Comparison of ENCODE assay signal across 8 mouse cellular contexts in genomic region chr2:37704141-37704760, GRCm38 (mm10). TPM values are rescaled to one million over a fixed set of nuclear protein-coding genes. Genes with fewer than 3 reads are reported as not detected.
DNase-seq lines count a peak whose midpoint lies in the region; ATAC-seq and TF ChIP-seq lines count a peak whose summit lies in the region.

No protein-coding gene starts in this region.

- H3K9me3 ChIP-seq in limb, embryonic 15.5 days, result no peaks in the 10 kb centered on the region
- H3K9me3 ChIP-seq in stomach, postnatal 0 days (ENCODE audit: control insufficient read depth, low read length), result no peaks in the 10 kb centered on the region

- no peaks in the 10 kb centered on the region for H3K27me3 ChIP-seq in liver, adult 2 months (ENCODE audit: control insufficient read depth, insufficient read depth, low read length)
- H3K27me3 ChIP-seq in limb, embryonic 15.5 days, result no peaks in the 10 kb centered on the region
- H3K27me3 ChIP-seq in stomach, postnatal 0 days (ENCODE audit: control insufficient read depth, insufficient read depth, low read length), result no peaks in the 10 kb centered on the region

- peak overlapping the region; percentile 70; the same call in 1 of the 2 replicates for H3K9ac ChIP-seq in liver, adult 2 months (ENCODE audit: low read depth, low read length)
- H3K9ac ChIP-seq in limb, embryonic 15.5 days, result peak overlapping the region; percentile 89; the same call in 1 of the 2 replicates
- peak overlapping the region; percentile 86; the same call in 1 of the 2 replicates for H3K9ac ChIP-seq in stomach, postnatal 0 days (ENCODE audit: low read length)

- TF ChIP-seq EP300 in stomach, postnatal 0 days (optimal IDR thresholded peaks at IDR 0.05), result no peak

- no peak for TF ChIP-seq POLR2A in liver, adult 2 months (IDR thresholded peaks at IDR 0.05; ENCODE audit: extremely low read depth, insufficient read depth, low read length)

- intact Hi-C loops in heart, postnatal 10 days (cut with DNase I), result no loop called here

- H3K79me2 ChIP-seq in liver, adult 2 months (ENCODE audit: control insufficient read depth, insufficient read depth, low read length), result peaks cover 16% of the 10 kb centered on the region; the same call in 1 of the 2 replicates

- peaks cover 15% of the 10 kb centered on the region; the same call in 1 of the 2 replicates for H3K4me1 ChIP-seq in liver, adult 2 months (ENCODE audit: control insufficient read depth, insufficient read depth, low read length)
- peaks cover 14% of the 10 kb centered on the region for H3K4me1 ChIP-seq in limb, embryonic 15.5 days
- no peaks in the 10 kb centered on the region for H3K4me1 ChIP-seq in stomach, postnatal 0 days (replicated peaks; ENCODE audit: control insufficient read depth, insufficient read depth)

- no peak for TF ChIP-seq CTCF in liver, adult 2 months (IDR thresholded peaks at IDR 0.05; ENCODE audit: low read depth, low read length)
- no peak for TF ChIP-seq CTCF in stomach, postnatal 0 days (IDR thresholded peaks at IDR 0.05; ENCODE audit: low read depth)

- no peak overlapping the region; the same call in 1 of the 2 replicates for H3K4me3 ChIP-seq in liver, adult 2 months (ENCODE audit: insufficient read depth, low read depth, low read length)
- peak overlapping the region; percentile 94 for H3K4me3 ChIP-seq in limb, embryonic 15.5 days
- H3K4me3 ChIP-seq in stomach, postnatal 0 days (ENCODE audit: low read depth, low read length), result peak overlapping the region; percentile 93

- peak overlapping the region; percentile 79 for H3K27ac ChIP-seq in liver, adult 2 months (replicated peaks; ENCODE audit: insufficient read depth, low read depth, low read length)
- H3K27ac ChIP-seq in limb, embryonic 15.5 days, result no peak overlapping the region
- H3K27ac ChIP-seq in stomach, postnatal 0 days (replicated peaks), result peak overlapping the region; percentile 88

- no peak for ATAC-seq in limb, embryonic 15.5 days (ENCODE audit: insufficient number of reproducible peaks, low FRiP score, low TSS enrichment, low read depth)
- no peak for ATAC-seq in stomach, postnatal 0 days (ENCODE audit: low FRiP score, low TSS enrichment)

- peak; percentile 67 for DNase-seq in liver, adult 2 months (ENCODE audit: extremely low read depth, low read depth, low spot score)
- no peak for DNase-seq in liver
- peak; percentile 46 for DNase-seq in cerebellum, adult 8-10 months
- DNase-seq in heart, postnatal 10 days, result peak; percentile 14 to 16
- no peak for DNase-seq in stomach, postnatal 0 days (ENCODE audit: low spot score)
- DNase-seq in thymus, postnatal 0 days (ENCODE audit: low spot score), result no peak
- DNase-seq in adrenal gland, postnatal 4 days (ENCODE audit: low spot score in 2 of 2), result no peak

- peak overlapping the region; percentile 88 for H3K4me2 ChIP-seq in limb, embryonic 15.5 days
- peak overlapping the region; percentile 96 for H3K4me2 ChIP-seq in stomach, postnatal 0 days (replicated peaks; ENCODE audit: low read depth)

- WGBS in liver, adult 2 months, result 18% methylated on average over 4 of the region's 4 CpGs
- WGBS in limb, embryonic 15.5 days, result 9% methylated on average over 4 of the region's 4 CpGs
- WGBS in stomach, postnatal 0 days, result 16% methylated on average over 4 of the region's 4 CpGs

- H3K36me3 ChIP-seq in liver, adult 2 months (ENCODE audit: control insufficient read depth, insufficient read depth, low read length), result no peaks in the 10 kb centered on the region
- no peaks in the 10 kb centered on the region for H3K36me3 ChIP-seq in limb, embryonic 15.5 days
- no peaks in the 10 kb centered on the region for H3K36me3 ChIP-seq in stomach, postnatal 0 days (ENCODE audit: control insufficient read depth, insufficient read depth, low read length)

RNA-seq across cellular contexts. Expression of gene Strbp, which starts 0.6 kb away (rescaled TPM):
- 18.6 TPM in 2 replicates for total RNA-seq in liver, adult 2 months (2014; rRNA removed)
- 2.6 and 3.9 TPM in 2 replicates for polyA plus RNA-seq in liver, adult 2 months (2012; rRNA removed)
- total RNA-seq in heart, postnatal 10 days (2021), result 10 to 100 TPM; 22.7 to 23.7 TPM
- 26.2 and 30.8 TPM in 2 replicates for polyA plus RNA-seq in limb, embryonic 15.5 days (2015; fragmentation: Nextera tagmentation; extraction: Ambion mirVana)
- polyA plus RNA-seq in stomach, postnatal 0 days (2015; fragmentation: Nextera tagmentation; extraction: Ambion mirVana), result 27.5 and 29.2 TPM in 2 replicates
- 63.3 and 70.5 TPM in 2 replicates for polyA plus RNA-seq in thymus, postnatal 0 days (2015; fragmentation: Nextera tagmentation; extraction: Ambion mirVana)
- 10 to 100 TPM; 48.8 to 63.0 TPM for total RNA-seq in adrenal gland, postnatal 4 days (2021)

Comparison
In these comparisons a context has a peak if more than half of its experiments do, and no peak if none do; other contexts are left out.
1. DNase-seq: peak in liver, adult 2 months (single experiment), cerebellum, adult 8-10 months (single experiment) and heart, postnatal 10 days (2 of 2); none in liver (single experiment), stomach, postnatal 0 days (single experiment), thymus, postnatal 0 days (single experiment) and adrenal gland, postnatal 4 days (0 of 2).
2. Peak in every context shown above with its lines, with median percentiles within 50 percentile points of each other: H3K9ac ChIP-seq.